8 mouse cellular contexts compared by ENCODE assay signal in the genomic region with DNA sequence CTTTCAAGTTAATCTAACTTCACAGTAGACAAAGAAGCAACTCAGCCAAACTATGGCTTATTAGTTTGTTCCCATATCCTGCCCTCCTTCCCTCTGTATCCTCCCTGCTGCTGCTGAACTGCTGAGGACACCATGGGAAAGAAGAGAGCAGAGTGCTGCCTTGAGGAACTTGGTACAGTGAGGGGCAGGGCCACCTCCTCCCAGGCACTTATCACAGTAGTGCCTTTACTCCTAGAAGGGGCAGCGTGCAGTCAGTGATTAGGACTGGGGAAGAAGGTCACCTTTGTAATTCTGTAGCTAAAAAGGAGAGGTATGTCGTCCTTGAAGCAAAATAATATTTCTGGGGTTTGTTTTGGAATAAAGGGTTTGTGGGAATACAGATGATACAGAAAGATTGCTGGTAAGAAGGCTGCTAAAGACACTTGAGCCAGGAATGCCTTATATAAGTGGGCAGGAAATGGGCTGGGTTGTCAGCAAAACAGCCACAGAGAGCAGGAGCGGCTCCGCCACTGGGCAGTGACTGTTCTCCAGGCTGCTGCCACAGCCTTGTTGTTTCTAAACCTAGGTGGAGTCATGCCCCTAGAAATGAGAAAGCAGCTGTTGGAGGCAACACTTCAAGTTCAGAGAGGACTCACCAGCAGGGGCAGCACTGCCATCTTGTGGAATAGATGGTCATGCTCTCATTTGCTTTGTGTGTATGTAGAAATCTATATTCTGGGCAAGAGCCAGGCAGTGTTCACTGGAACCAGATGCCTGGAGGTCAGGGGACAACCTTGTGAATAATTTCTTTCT. TPM values are rescaled to one million over a fixed set of nuclear protein-coding genes. Genes with fewer than 3 reads are reported as not detected.
A peak's percentile ranks its signal among the peaks of the same experiment; 100 is the strongest.
DNase-seq lines count a peak whose midpoint lies in the region; ATAC-seq and TF ChIP-seq lines count a peak whose summit lies in the region.

No protein-coding gene starts in this region.

- no peak overlapping the region for H3K4me2 ChIP-seq in limb, embryonic 13.5 days (replicated peaks)
- H3K4me2 ChIP-seq in midbrain, embryonic 15.5 days, result no peak overlapping the region

- DNase-seq in A20 (ENCODE audit: low read depth, low spot score), result peak; percentile 76
- DNase-seq in heart, adult 9 months (ENCODE audit: low spot score in 2 of 2), result peak; percentile 87 to 90
- peak; percentile 94 for DNase-seq in kidney, adult 9 months
- peak; percentile 71 to 82 for DNase-seq in spleen, adult 2 months (ENCODE audit: low read depth in 1 of 2, low spot score in 2 of 2)

- H3K4me1 ChIP-seq in bone marrow, adult 2 months (ENCODE audit: control insufficient read depth, insufficient read depth, low read length), result no peaks in the 10 kb centered on the region; the same call in 1 of the 2 replicates
- no peaks in the 10 kb centered on the region for H3K4me1 ChIP-seq in embryonic fibroblast, embryonic 13.5 days (ENCODE audit: control insufficient read depth, insufficient read depth, low read length)
- H3K4me1 ChIP-seq in limb, embryonic 13.5 days, result peaks cover 6% of the 10 kb centered on the region
- no peaks in the 10 kb centered on the region for H3K4me1 ChIP-seq in midbrain, embryonic 15.5 days
- H3K4me1 ChIP-seq in spleen, adult 2 months (ENCODE audit: control insufficient read depth, insufficient read depth, insufficient read length), result no peaks in the 10 kb centered on the region; the same call in 1 of the 2 replicates

- no peak overlapping the region for H3K4me3 ChIP-seq in bone marrow, adult 2 months (replicated peaks; ENCODE audit: control insufficient read depth, low read depth, low read length)
- H3K4me3 ChIP-seq in embryonic fibroblast, embryonic 13.5 days (ENCODE audit: insufficient read depth, low read length), result no peak overlapping the region
- no peak overlapping the region for H3K4me3 ChIP-seq in limb, embryonic 13.5 days
- no peak overlapping the region for H3K4me3 ChIP-seq in midbrain, embryonic 15.5 days
- no peak overlapping the region for H3K4me3 ChIP-seq in spleen, adult 2 months (ENCODE audit: extremely low read depth, insufficient read depth, insufficient read length)

- WGBS in bone marrow, adult 2 months, result 19% methylated on average over 4 of the region's 4 CpGs
- WGBS in limb, embryonic 13.5 days, result 58% methylated on average over 4 of the region's 4 CpGs
- 69% methylated on average over 4 of the region's 4 CpGs for whole genome bisulfite sequencing in midbrain, embryonic 15.5 days
- 28% methylated on average over 4 of the region's 4 CpGs for WGBS in spleen, adult 2 months

- H3K36me3 ChIP-seq in limb, embryonic 13.5 days, result peaks cover 64% of the 10 kb centered on the region
- H3K36me3 ChIP-seq in midbrain, embryonic 15.5 days (replicated peaks), result peaks cover 10% of the 10 kb centered on the region; the same call in 1 of the 2 replicates
- peaks cover 6% of the 10 kb centered on the region for H3K36me3 ChIP-seq in spleen, adult 2 months (ENCODE audit: control insufficient read depth, insufficient read depth, low read length)

- H3K9ac ChIP-seq in limb, embryonic 13.5 days, result no peak overlapping the region
- no peak overlapping the region for H3K9ac ChIP-seq in midbrain, embryonic 15.5 days

- no peaks in the 10 kb centered on the region for H3K27me3 ChIP-seq in limb, embryonic 13.5 days
- H3K27me3 ChIP-seq in midbrain, embryonic 15.5 days (replicated peaks), result no peaks in the 10 kb centered on the region
- no peaks in the 10 kb centered on the region for H3K27me3 ChIP-seq in spleen, adult 2 months (ENCODE audit: control insufficient read depth, insufficient read depth, low read length)

- H3K27ac ChIP-seq in bone marrow, adult 2 months (ENCODE audit: control insufficient read depth, insufficient read depth, low read depth, low read length, poor library complexity), result no peak overlapping the region
- peak overlapping the region; percentile 20 for H3K27ac ChIP-seq in embryonic fibroblast, embryonic 13.5 days (ENCODE audit: insufficient read depth, low read length)
- 0 out of 2 replicates have a peak overlapping the region, but pooled peaks have one; percentile 28 for H3K27ac ChIP-seq in limb, embryonic 13.5 days
- H3K27ac ChIP-seq in midbrain, embryonic 15.5 days, result peak overlapping the region; percentile 31; the same call in 1 of the 2 replicates
- H3K27ac ChIP-seq in spleen, adult 2 months (ENCODE audit: insufficient read depth, low read length), result peak overlapping the region; percentile 34

- H3K9me3 ChIP-seq in limb, embryonic 13.5 days, result no peaks in the 10 kb centered on the region
- H3K9me3 ChIP-seq in midbrain, embryonic 15.5 days, result no peaks in the 10 kb centered on the region

- no peak for TF ChIP-seq POLR2A in bone marrow, adult 2 months (IDR thresholded peaks at IDR 0.05; ENCODE audit: borderline replicate concordance, control insufficient read depth, low read depth, low read length)
- TF ChIP-seq POLR2A in embryonic fibroblast, embryonic 13.5 days (IDR thresholded peaks at IDR 0.05; ENCODE audit: low read depth, low read length), result no peak
- TF ChIP-seq POLR2A in spleen, adult 2 months (IDR thresholded peaks at IDR 0.05; ENCODE audit: low read depth, low read length), result no peak

- peak; percentile 82 for TF ChIP-seq CTCF in bone marrow, adult 2 months (IDR thresholded peaks at IDR 0.05; ENCODE audit: control insufficient read depth, insufficient read depth, low read length)
- peak; percentile 77 for TF ChIP-seq CTCF in embryonic fibroblast, embryonic 13.5 days (IDR thresholded peaks at IDR 0.05; ENCODE audit: borderline replicate concordance, insufficient read depth, low read length)
- peak; percentile 75; the same call in 1 of the 2 replicates for TF ChIP-seq CTCF in spleen, adult 2 months (IDR thresholded peaks at IDR 0.05; ENCODE audit: extremely low read depth, insufficient read depth, insufficient read length, insufficient replicate concordance)

- ATAC-seq in limb, embryonic 13.5 days (ENCODE audit: low FRiP score, low read depth), result peak; percentile 71
- ATAC-seq in midbrain, embryonic 15.5 days (replicated peaks), result 0 out of 2 replicates have a peak, but pooled peaks have one; percentile 52

RNA-seq across cellular contexts. Expression of a gene that starts 33.7 kb away (rescaled TPM):
- polyA plus RNA-seq in bone marrow, adult 2 months (2011; ENCODE audit: insufficient read depth, insufficient read length, low replicate concordance, missing spikeins), result 2.6 and 5.4 TPM in 2 replicates
- polyA plus RNA-seq in embryonic fibroblast, embryonic 13.5 days (2011; ENCODE audit: insufficient read length, low read depth, missing spikeins), result 1.3 and 3.4 TPM in 2 replicates
- polyA plus RNA-seq in limb, embryonic 13.5 days (2015; fragmentation: Nextera tagmentation; extraction: Ambion mirVana), result 3.9 and 4.4 TPM in 2 replicates
- 7.6 and 8.0 TPM in 2 replicates for polyA plus RNA-seq in midbrain, embryonic 15.5 days (2015; fragmentation: Nextera tagmentation; extraction: Ambion mirVana)
- 2.0 and 2.2 TPM in 2 replicates for polyA plus RNA-seq in spleen, adult 2 months (2012; rRNA removed)

RNA-seq across cellular contexts. Expression of a gene that starts 34.1 kb away (rescaled TPM):
- 61.6 and 84.9 TPM in 2 replicates for polyA plus RNA-seq in bone marrow, adult 2 months (2011; ENCODE audit: insufficient read depth, insufficient read length, low replicate concordance, missing spikeins)
- 16.3 and 23.3 TPM in 2 replicates for polyA plus RNA-seq in embryonic fibroblast, embryonic 13.5 days (2011; ENCODE audit: insufficient read length, low read depth, missing spikeins)
- polyA plus RNA-seq in limb, embryonic 13.5 days (2015; fragmentation: Nextera tagmentation; extraction: Ambion mirVana), result 69.6 and 70.4 TPM in 2 replicates
- 91.9 and 98.4 TPM in 2 replicates for polyA plus RNA-seq in midbrain, embryonic 15.5 days (2015; fragmentation: Nextera tagmentation; extraction: Ambion mirVana)
- polyA plus RNA-seq in spleen, adult 2 months (2012; rRNA removed), result 167 and 366 TPM in 2 replicates
